Mouse (Mus musculus) midbrain, postnatal 0 days (tissue): ENCODE measurements around the gene Inpp4b. TPM values are rescaled to one million over a fixed set of nuclear protein-coding genes. Genes with fewer than 3 reads are reported as not detected.

ENCODE experiments used
- ATAC-seq: fragments of 200-750 bp; cut with Nextera tagmentation; 2 replicates; pipeline ENCODE4 v1.8.0; 2017; ENCODE audit warnings: moderate number of reproducible peaks, mild to moderate bottlenecking, moderate TSS enrichment, moderate library complexity; ENCODE audit not compliant: low FRiP score
- DNase-seq: peaks from one replicate; pipeline ENCODE4 v3.0.0-alpha.2; 2015; ENCODE audit warnings: low spot score
- H3K27ac ChIP-seq: fragments of 300-500 bp; sonication (generic); 2 replicates; pipeline ENCODE4 v1.5.1; 2014; ENCODE audit warnings: low read depth, mild to moderate bottlenecking, low read length, mixed read lengths
- H3K27me3 ChIP-seq: fragments of 300-500 bp; sonication (generic); 2 replicates; pipeline ENCODE4 v1.6.1; 2014; ENCODE audit warnings: low read length, control low read depth, mixed read lengths; ENCODE audit not compliant: insufficient read depth
- H3K36me3 ChIP-seq: fragments of 300-500 bp; sonication (generic); 2 replicates; pipeline ENCODE4 v1.6.1; 2014; ENCODE audit warnings: low read length, control low read depth, mixed read lengths; ENCODE audit not compliant: insufficient read depth
- H3K4me1 ChIP-seq: fragments of 300-500 bp; sonication (generic); 2 replicates; pipeline ENCODE4 v1.6.1; 2014; ENCODE audit warnings: mild to moderate bottlenecking, control low read depth, antibody characterized with exemption, low read length, mixed read lengths; ENCODE audit not compliant: insufficient read depth
- H3K4me2 ChIP-seq: fragments of 300-500 bp; sonication (generic); 2 replicates; pipeline ENCODE4 v1.6.1; 2014; ENCODE audit warnings: low read depth, mild to moderate bottlenecking, low read length, mixed read lengths; ENCODE audit not compliant: poor library complexity, severe bottlenecking
- H3K4me3 ChIP-seq: fragments of 300-500 bp; sonication (generic); 2 replicates; pipeline ENCODE4 v1.5.1; 2014; ENCODE audit warnings: low read depth, mild to moderate bottlenecking, low read length, moderate library complexity
- H3K9ac ChIP-seq: fragments of 300-500 bp; sonication (generic); replicated peaks from 2 replicates; pipeline ENCODE4 v1.6.1; 2014; ENCODE audit warnings: mild to moderate bottlenecking, low read length, moderate library complexity, mixed read lengths; ENCODE audit not compliant: poor library complexity, severe bottlenecking
- H3K9me3 ChIP-seq: fragments of 300-500 bp; sonication (generic); 2 replicates; pipeline ENCODE4 v1.6.1; 2016; ENCODE audit warnings: low read length, control low read depth
- CTCF ChIP-seq: IDR thresholded peaks from 2 replicates; pipeline ENCODE4 v1.5.1; 2016; ENCODE audit warnings: antibody characterized with exemption, mild to moderate bottlenecking
- WGBS: fragments of 180-500 bp; shearing (Covaris S2); extraction: QIAGEN DNeasy Blood & Tissue Kit; methylation state at CpG from one replicate; pipeline ENCODE4 v1.1.7; 2014; 5-methylcytosine and 5-hydroxymethylcytosine counted together
- polyA plus RNA-seq: library from polyadenylated mRNA; unstranded; fragments of >200 nt; fragmentation: Nextera tagmentation; extraction: Ambion mirVana; gene quantifications from 2 replicates; pipeline ENCODE4 v1.2.1, GENCODE M21; 2015
- total RNA-seq: library from RNA; depleted of rRNA; stranded (reverse); fragments of >200 nt; gene quantifications from 2 replicates; pipeline ENCODE4 v1.2.3, GENCODE M21; 2014

Inpp4b gene
- total and polyA plus RNA-seq, 2 experiments from 2014 or later: 11.2 to 14.6 TPM

- H3K9me3 ChIP-seq: no peaks in the 10 kb centered on the region
- TF ChIP-seq CTCF: peak; percentile 53
- no peaks in the 10 kb centered on the region for H3K27me3 ChIP-seq
- no peak overlapping the region for H3K4me2 ChIP-seq
- H3K4me3 ChIP-seq: no peak overlapping the region
- H3K36me3 ChIP-seq: no peaks in the 10 kb centered on the region
- no peaks in the 10 kb centered on the region for H3K4me1 ChIP-seq
- DNase-seq: peak; percentile 72
- 17% methylated on average over 3 of the region's 3 CpGs for WGBS
- H3K9ac ChIP-seq: no peak overlapping the region
- 0 out of 2 replicates have a peak, but pooled peaks have one; percentile 23 for ATAC-seq
- H3K27ac ChIP-seq: no peak overlapping the region
Observed at GRCm38 (mm10) chr8:81812051-81812751, 469.8 kb downstream of the Inpp4b start.

- 30% methylated on average over 3 of the region's 3 CpGs for WGBS
- no peak for TF ChIP-seq CTCF
- no peak for DNase-seq
Observed at GRCm38 (mm10) chr8:81814742-81815141, 472.4 kb downstream of the Inpp4b start.

DNA sequence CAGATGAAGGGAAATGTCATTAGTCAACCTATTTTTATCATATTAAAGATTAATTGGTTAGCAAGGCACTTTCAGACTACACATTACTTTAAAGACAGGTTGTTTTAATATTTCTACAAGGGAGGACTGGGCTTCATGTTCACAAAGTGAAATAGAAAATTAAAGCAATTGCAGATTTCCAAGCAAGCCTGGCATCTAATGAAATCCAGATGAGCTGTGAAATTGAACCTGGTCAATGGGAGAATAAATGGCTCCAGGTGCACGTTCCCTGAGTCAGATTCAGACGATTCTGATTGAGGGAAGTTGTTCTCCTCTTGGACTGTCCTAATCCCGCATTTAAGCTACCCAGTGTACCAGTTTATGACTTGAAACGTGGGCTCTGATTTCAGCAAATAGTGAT, 473.2 kb downstream of the Inpp4b start:
- 60% methylated on average over 4 of the region's 4 CpGs for WGBS
- no peak for TF ChIP-seq CTCF
- ATAC-seq: no peak
- DNase-seq: no peak
- Histone ChIP-seq H3K27ac (no peak overlapping the region), H3K4me1 (no peaks in the 10 kb centered on the region), H3K4me3 (no peak overlapping the region), H3K4me2 (no peak overlapping the region), H3K9me3 (no peaks in the 10 kb centered on the region), H3K27me3 (no peaks in the 10 kb centered on the region), H3K9ac (no peak overlapping the region), H3K36me3 (no peaks in the 10 kb centered on the region)

More at GRCm38 (mm10) chr8:81814742-81815141, 472.4 kb downstream of the Inpp4b start:
- H3K27ac ChIP-seq: no peak overlapping the region
- no peak for ATAC-seq
- H3K4me2 ChIP-seq: no peak overlapping the region
- no peaks in the 10 kb centered on the region for H3K27me3 ChIP-seq
- no peaks in the 10 kb centered on the region for H3K4me1 ChIP-seq
- no peaks in the 10 kb centered on the region for H3K9me3 ChIP-seq
- H3K36me3 ChIP-seq: no peaks in the 10 kb centered on the region
- no peak overlapping the region for H3K4me3 ChIP-seq
- no peak overlapping the region for H3K9ac ChIP-seq

GRCm38 (mm10) chr8:81823121-81823520, 480.8 kb downstream of the Inpp4b start:
- H3K9me3 ChIP-seq: no peaks in the 10 kb centered on the region
- 96% methylated on average over 1 of the region's 1 CpGs for WGBS
- H3K4me3 ChIP-seq: no peak overlapping the region
- DNase-seq (no peak), ATAC-seq (no peak)
- no peak overlapping the region for H3K27ac ChIP-seq
- H3K4me1 ChIP-seq: no peaks in the 10 kb centered on the region
- H3K9ac ChIP-seq: no peak overlapping the region
- no peak overlapping the region for H3K4me2 ChIP-seq
- TF ChIP-seq CTCF: no peak
- no peaks in the 10 kb centered on the region for H3K36me3 ChIP-seq
- no peaks in the 10 kb centered on the region for H3K27me3 ChIP-seq

GRCm38 (mm10) chr8:81824975-81825374, 482.6 kb downstream of the Inpp4b start:
- no peak for TF ChIP-seq CTCF
- Histone ChIP-seq H3K36me3 (no peaks in the 10 kb centered on the region), H3K27me3 (no peaks in the 10 kb centered on the region), H3K4me3 (no peak overlapping the region), H3K4me2 (no peak overlapping the region), H3K27ac (no peak overlapping the region), H3K4me1 (no peaks in the 10 kb centered on the region), H3K9me3 (no peaks in the 10 kb centered on the region), H3K9ac (no peak overlapping the region)
- DNase-seq (no peak), ATAC-seq (no peak)
- WGBS: 9% methylated on average over 2 of the region's 2 CpGs

- H3K4me1 ChIP-seq: no peaks in the 10 kb centered on the region
- WGBS: 82% methylated on average over 2 of the region's 2 CpGs
- no peak for TF ChIP-seq CTCF
- no peak overlapping the region for H3K9ac ChIP-seq
- H3K27ac ChIP-seq: no peak overlapping the region
- H3K4me2 ChIP-seq: no peak overlapping the region
- ATAC-seq (no peak), DNase-seq (no peak)
- H3K9me3 ChIP-seq: no peaks in the 10 kb centered on the region
- H3K27me3 ChIP-seq: no peaks in the 10 kb centered on the region
- no peak overlapping the region for H3K4me3 ChIP-seq
- no peaks in the 10 kb centered on the region for H3K36me3 ChIP-seq
Observed at GRCm38 (mm10) chr8:81826406-81826805, 484.1 kb downstream of the Inpp4b start.
